Mouse (Mus musculus) urinary bladder, postnatal 25 days (tissue): ENCODE results near the gene Atg4b.
"Not testable (repeated sequence)": the region's sequence is repeated elsewhere in the genome, so short reads cannot be mapped to it uniquely, and the experiment has no call there.

Source experiments
- DNase-seq: peaks from one replicate; pipeline ENCODE4 v3.0.0; 2022; ENCODE audit warnings: low spot score

Gene Atg4b

GRCm38 (mm10) chr1:93756154-93756553 is 4.9 kb downstream of the Atg4b start:
- no peak for DNase-seq

DNA sequence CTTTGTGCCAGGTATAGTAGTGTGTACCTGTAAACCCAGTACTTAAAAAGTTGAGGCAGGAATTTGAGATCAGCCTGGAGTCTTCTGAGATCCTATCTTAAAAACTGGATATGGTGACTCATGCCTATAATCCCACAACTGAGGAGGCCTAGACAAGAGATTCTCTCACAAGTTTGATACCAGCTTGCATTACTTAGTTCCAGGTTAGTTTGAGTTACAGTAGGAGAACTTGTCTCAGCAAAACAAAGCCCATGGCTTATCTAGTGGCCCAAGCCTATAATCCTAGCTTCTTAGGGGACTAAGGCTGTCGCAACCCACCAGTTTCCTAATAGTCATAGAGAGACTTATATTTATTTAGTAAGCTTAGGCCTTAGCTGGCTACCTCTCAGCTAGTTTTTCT is 8.8 kb downstream of the Atg4b start:
- DNase-seq: no peak

GRCm38 (mm10) chr1:93763531-93763930 is 12.2 kb downstream of the Atg4b start:
- DNase-seq: not testable (repeated sequence)

GRCm38 (mm10) chr1:93764871-93765591 is 13.7 kb downstream of the Atg4b start:
- no peak for DNase-seq

GRCm38 (mm10) chr1:93767600-93767999 is 16.3 kb downstream of the Atg4b start:
- no peak for DNase-seq

DNA sequence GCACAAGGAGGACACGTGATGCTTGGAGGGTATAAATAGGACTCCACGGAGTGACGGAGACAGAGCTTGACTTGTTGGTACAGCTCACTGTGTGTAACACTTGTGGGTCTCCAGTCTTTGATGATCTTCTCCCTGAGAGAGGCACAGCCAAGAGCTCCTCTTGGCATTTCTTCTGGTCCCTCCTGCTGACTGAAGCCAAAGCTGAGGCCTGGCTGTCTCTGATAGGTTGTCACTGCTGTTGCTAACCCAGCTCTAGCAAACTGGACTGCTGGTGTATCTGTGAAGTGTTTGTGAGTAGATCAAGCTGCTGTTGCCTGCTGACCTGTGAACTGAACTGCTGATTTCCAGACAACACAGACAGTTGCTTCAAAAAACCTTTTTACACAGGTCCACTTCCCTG is 18.6 kb downstream of the Atg4b start:
- DNase-seq: no peak

DNA sequence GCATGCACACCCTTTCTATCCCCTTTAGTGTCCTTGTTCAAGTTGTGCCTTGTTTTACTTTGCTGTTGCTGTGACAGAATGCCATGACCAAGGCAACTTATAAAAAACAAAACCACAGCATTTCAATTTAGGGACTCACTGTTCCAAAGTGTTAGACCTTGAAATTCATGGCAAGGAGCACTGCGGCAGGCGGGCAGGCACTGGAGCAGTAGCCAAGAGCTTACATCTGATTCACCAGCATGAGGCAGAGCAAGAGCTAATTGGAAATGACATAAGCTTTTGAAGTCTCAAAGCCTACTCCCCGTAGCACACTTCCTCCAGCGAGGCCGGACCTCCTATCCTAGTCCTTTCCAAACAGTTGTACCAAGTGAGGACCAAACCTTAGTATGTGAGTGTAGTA is 25.4 kb downstream of the Atg4b start:
- DNase-seq: no peak

GRCm38 (mm10) chr1:93786912-93787311 is 35.6 kb downstream of the Atg4b start:
- no peak for DNase-seq

GRCm38 (mm10) chr1:93794526-93794925 is 43.2 kb downstream of the Atg4b start:
- no peak for DNase-seq

DNA sequence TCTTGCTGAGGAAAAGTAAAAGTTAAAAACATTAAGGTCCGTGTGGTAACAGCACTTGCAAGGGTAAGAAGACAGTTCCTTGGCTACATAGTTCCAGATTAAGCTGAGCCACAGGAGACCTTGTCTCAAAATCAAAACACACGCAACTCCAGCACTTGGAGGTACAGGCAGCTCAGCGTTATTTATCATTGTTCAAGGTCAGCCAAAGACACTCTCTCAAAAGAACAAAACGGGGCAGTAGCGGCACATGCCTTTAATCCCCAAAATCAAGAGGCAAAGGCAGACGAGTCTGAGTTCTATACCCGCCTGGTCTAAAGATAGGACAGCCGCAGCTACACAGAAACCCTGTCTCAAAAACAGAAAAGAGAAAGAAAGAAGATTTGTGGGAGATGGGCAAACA is 44.6 kb downstream of the Atg4b start:
- DNase-seq: no peak

DNA sequence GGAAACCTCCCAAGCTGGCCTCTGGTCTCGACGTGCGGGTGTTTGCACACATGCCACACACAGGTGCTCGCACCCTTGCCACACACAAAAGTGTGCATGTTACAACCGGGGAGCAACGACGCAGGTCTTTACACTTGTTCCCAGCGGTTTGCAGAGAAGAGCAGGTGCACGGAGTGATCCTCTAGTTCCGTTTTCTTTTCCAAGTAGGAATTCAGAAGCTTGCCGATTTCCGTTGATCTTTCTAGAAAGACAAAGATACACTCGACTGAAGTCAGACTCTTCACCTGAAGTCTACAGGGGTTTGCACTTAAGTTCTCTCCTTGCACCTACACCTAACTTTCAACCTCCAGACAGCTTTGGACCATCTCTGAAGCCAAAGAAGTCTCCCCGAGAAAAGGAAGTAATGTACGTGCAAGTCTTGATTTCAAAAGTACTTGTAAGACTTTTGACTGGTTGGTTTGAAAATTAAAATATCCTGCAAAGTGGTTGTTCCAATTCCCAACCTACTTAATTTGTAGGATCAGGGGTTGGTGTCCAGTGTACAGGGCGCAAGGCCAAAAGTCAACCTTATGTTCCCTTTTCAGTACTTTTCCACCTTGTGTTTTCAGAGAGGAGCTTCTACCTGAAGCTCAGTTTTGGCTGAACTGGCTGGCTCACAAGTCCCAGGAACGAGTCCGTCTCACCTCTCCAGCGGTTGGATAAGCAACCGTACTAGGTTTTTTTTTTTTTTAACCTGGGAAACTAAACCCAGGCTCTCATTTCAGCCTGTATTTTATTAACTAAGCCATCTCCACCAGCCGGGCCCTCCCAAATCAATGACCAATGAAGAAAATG is 49.6 kb downstream of the Atg4b start:
- no peak for DNase-seq

DNA sequence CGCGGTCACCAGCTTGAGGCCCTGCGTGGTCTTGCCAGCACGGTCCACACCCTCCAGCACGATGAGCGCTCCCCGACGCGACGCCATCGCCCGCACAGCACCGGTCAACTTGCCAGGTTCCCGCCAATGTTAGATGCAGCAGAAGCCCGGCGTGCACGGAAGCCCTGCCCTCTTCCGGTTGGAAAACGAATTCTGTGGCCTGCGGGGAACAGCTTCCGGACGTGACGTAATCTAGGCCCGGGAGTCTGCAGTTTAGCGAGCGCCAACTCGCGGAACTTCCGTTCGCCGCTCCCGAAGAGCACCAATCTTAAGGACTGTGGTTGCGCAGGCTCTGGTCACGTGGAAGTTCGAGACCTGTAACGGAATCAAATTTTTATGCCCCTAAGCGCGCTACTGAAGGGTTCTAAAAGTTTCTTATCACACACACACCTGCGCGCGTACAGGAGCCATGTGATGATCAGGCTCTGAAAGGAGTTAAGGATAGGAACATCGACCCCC is 50.5 kb downstream of the Atg4b start, which contains the start of gene Dtymk:
Gene Dtymk (minus strand): TSS at position 194 of the 498 bp plus-strand sequence.
- DNase-seq: peak; percentile 84

DNA sequence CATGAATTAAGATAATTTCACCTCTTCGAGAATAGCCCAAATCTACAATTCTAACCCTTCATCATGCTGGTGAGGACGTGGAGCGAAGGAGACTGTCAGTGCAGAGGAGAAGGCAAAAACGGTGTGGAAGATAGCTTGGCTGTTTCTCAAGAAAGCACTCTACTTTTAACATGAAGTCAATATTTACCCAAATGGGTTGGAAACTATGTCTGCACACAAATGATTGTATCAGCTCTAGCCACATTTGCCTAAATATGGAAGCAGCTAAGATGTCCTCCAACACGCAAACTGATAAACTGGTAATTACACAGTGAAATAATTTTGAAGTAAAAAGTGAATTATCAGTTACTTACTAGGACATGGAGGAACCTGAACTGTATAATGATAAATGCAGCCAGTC is 51.5 kb downstream of the Atg4b start:
- DNase-seq: no peak

DNA sequence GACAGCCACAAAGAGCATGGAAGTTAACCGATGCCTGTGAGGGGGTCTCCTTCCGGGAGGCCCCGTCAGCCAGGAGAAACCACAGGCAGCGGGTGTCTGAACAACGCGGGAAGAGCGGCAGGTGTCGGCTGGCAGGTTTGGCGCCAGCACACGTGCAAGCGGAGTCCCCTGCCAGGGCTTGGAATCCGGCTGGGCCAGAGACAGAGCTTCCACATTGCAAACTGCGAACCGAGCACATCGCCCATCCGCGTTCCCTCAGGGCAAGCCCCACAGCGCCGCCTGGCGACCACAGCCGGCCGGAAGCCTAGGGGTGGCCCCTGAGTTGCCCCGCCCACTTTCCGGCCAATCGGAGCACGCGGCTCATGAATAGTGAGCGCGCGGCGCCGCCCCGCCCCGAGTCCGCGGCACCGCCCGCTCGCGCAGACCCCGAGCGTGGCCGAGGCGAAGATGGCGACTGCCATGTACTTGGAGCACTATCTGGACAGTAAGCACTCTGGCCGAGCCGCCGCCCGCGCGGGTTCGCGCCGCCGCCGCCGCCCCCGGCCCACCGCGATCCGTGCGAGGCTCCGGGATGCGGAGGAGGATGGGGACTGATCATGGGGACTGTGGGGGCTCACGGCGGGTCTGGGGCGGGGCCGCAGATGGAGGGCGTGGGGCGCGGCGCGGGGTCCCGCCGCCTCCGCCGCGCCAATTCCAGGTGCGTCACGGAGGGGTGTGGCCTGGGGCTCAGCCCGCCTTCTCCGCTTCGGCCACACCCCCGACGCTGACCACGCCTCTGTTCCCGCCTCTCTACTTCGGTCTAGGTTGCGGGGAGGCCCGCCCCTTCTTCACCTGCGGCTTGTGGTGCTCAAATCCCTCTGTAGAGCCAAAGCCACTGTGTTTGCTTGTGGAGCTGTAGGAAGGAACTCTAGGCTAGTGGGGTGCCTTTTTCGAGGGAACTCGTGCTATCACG is 52.5 kb downstream of the Atg4b start, which contains the start of gene Ing5:
Gene Ing5 (plus strand): TSS at position 410 of the 952 bp plus-strand sequence.
- DNase-seq: peak; percentile 100

DNA sequence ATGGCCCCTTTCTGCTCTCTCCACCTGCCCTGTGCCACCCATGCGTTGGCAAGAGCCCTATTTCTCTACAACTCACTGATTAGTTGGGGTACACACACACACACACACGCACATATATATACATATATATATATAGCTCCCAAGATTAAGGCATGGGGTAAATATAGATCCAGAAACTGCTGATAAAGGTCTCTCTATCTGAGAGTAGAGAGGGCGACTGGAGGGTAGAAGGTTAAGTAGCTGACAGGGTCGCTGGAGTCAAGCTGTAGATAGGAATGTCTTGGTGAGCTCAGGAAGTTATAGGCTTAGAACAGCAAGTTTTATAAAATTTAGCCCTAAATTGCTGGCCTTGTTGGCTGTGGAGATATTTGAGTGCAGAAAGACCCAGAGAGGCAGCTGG is 53.5 kb downstream of the Atg4b start:
- DNase-seq: no peak

GRCm38 (mm10) chr1:93805221-93805951 is 54.1 kb downstream of the Atg4b start:
- DNase-seq: no peak

GRCm38 (mm10) chr1:93808871-93809270 is 57.6 kb downstream of the Atg4b start:
- DNase-seq: no peak

- DNase-seq: no peak
Observed at GRCm38 (mm10) chr1:93810011-93810410, 58.7 kb downstream of the Atg4b start.

DNA sequence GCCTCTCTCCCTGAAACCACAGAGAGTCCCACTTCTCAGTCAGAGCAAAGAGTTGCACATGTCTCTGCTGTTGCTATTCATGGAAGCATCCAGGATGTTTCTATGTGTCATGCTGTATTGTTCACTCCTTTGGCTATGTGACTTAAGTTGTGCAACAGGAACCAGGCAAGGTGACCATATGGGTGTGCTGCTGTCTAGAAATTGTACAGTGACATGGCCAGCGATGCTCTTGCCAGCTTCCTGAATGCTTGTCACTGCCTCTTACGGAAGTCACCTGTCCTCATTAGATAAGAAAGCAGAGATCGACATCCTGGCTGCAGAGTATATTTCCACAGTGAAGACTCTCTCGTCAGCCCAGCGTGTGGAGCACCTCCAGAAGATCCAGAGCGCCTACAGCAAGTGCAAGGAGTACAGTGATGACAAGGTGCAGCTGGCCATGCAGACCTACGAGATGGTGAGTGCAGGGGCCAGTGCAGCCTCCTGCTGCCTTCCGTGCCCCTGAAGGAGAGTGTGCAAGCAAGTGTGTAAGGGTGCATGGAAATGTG is 60.3 kb downstream of the Atg4b start:
- DNase-seq: no peak

DNA sequence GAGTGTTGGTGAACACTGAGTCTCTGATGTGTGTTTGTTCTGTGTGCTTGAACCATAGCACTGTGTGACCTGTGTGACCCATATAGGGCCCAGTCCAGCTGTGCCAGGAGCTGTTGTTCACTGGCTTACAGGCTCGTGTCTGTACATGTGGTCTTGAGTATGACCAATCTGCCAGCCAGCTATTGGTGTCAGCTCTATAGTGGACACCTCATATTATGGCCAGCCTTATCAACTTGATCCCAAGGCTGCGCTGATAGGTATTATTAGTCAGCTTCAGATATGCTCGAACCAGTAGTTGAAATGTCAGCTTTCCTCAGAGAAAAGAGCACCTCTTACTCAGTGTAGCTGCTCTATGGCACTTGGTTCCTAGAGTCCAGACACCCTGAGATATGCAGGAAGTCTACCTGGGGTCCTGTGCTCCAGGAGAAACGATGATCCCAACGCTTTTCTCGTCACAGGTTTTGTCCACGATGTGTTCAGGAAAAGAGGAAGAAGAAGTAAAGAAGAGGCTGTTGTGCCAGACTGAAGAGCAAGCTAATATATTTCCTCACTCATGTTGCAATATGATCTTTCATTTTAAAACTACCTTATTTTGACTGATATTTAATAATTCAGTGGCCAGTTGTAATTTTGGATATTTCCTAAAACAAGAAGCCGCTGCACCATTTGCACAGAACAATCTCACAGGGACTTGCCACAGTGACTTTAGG is 66.7 kb downstream of the Atg4b start:
- no peak for DNase-seq
